Mouse (Mus musculus) testis, adult 2 months (tissue): ENCODE results near the gene Srsf7. TPM values are rescaled to one million over a fixed set of nuclear protein-coding genes. Genes with fewer than 3 reads are reported as not detected.
"Not testable (repeated sequence)": the region's sequence is repeated elsewhere in the genome, so short reads cannot be mapped to it uniquely, and the experiment has no call there.

Experiments used
- H3K27ac ChIP-seq: fragments of 200-500 bp; 2 replicates; pipeline ENCODE4 v1.5.1; 2012; ENCODE audit warnings: low read depth, low read length; ENCODE audit not compliant: control insufficient read depth, insufficient read depth
- H3K27me3 ChIP-seq: fragments of 200-500 bp; 2 replicates; pipeline ENCODE4 v1.6.1; 2012; ENCODE audit warnings: mild to moderate bottlenecking, low read length, moderate library complexity; ENCODE audit not compliant: control insufficient read depth, insufficient read depth
- H3K36me3 ChIP-seq: fragments of 200-500 bp; 2 replicates; pipeline ENCODE4 v1.6.1; 2012; ENCODE audit warnings: mild to moderate bottlenecking, low read length; ENCODE audit not compliant: control insufficient read depth, insufficient read depth
- H3K4me1 ChIP-seq: fragments of 200-500 bp; 2 replicates; pipeline ENCODE4 v1.6.1; 2012; ENCODE audit warnings: low read length; ENCODE audit not compliant: control insufficient read depth, insufficient read depth
- H3K4me3 ChIP-seq: fragments of 200-500 bp; 2 replicates; pipeline ENCODE4 v1.5.1; 2012; ENCODE audit warnings: low read depth, mild to moderate bottlenecking, low read length, moderate library complexity, mixed read lengths; ENCODE audit not compliant: control insufficient read depth
- CTCF ChIP-seq: fragments of 200-500 bp; IDR thresholded peaks from 2 replicates; pipeline ENCODE4 v1.5.1; 2012; ENCODE audit warnings: low read depth, mild to moderate bottlenecking, inconsistent platforms, low read length, moderate library complexity; ENCODE audit not compliant: control insufficient read depth, insufficient read depth, insufficient replicate concordance
- POLR2A ChIP-seq: fragments of 200-500 bp; IDR thresholded peaks from 2 replicates; pipeline ENCODE4 v1.6.1; 2012; ENCODE audit warnings: low read depth, mild to moderate bottlenecking, inconsistent platforms, low read length, moderate library complexity; ENCODE audit not compliant: control insufficient read depth
- polyA plus RNA-seq: library from polyadenylated mRNA; depleted of rRNA; stranded (reverse); fragments of >200 nt; gene quantifications from 2 replicates; pipeline ENCODE4 v1.2.3, GENCODE M21; 2012

Srsf7 gene
- polyA plus RNA-seq, 1 experiment = 79.8 TPM

GRCm38 (mm10) chr17:80223829-80224228 lies 16.7 kb upstream of the Srsf7 start:
- Histone ChIP-seq H3K27me3 (no peaks in the 10 kb centered on the region), H3K27ac (peak overlapping the region; percentile 63), H3K4me3 (peak overlapping the region; percentile 94), H3K4me1 (peaks cover 2% of the 10 kb centered on the region), H3K36me3 (no peaks in the 10 kb centered on the region)
- no peak for TF ChIP-seq CTCF
- no peak for TF ChIP-seq POLR2A

GRCm38 (mm10) chr17:80221890-80222628 lies 15.0 kb upstream of the Srsf7 start:
- peaks cover 2% of the 10 kb centered on the region for H3K4me1 ChIP-seq
- H3K27me3 ChIP-seq = no peaks in the 10 kb centered on the region
- no peaks in the 10 kb centered on the region for H3K36me3 ChIP-seq
- no peak overlapping the region for H3K27ac ChIP-seq
- TF ChIP-seq CTCF = no peak
- H3K4me3 ChIP-seq = no peak overlapping the region

GRCm38 (mm10) chr17:80221202-80221601 lies 14.1 kb upstream of the Srsf7 start:
- no peak overlapping the region for H3K4me3 ChIP-seq
- TF ChIP-seq POLR2A = no peak
- TF ChIP-seq CTCF = no peak
- no peaks in the 10 kb centered on the region for H3K27me3 ChIP-seq
- H3K4me1 ChIP-seq = peaks cover 2% of the 10 kb centered on the region
- H3K27ac ChIP-seq = no peak overlapping the region
- H3K36me3 ChIP-seq = no peaks in the 10 kb centered on the region

GRCm38 (mm10) chr17:80220131-80220530 lies 13.0 kb upstream of the Srsf7 start:
- TF ChIP-seq POLR2A = no peak
- TF ChIP-seq CTCF = no peak
- H3K27me3 ChIP-seq = no peaks in the 10 kb centered on the region
- H3K4me3 ChIP-seq = no peak overlapping the region
- no peaks in the 10 kb centered on the region for H3K36me3 ChIP-seq
- H3K27ac ChIP-seq = peak overlapping the region; percentile 43
- peaks cover 2% of the 10 kb centered on the region for H3K4me1 ChIP-seq

- H3K4me3 ChIP-seq, H3K4me1 ChIP-seq, H3K36me3 ChIP-seq, H3K27ac ChIP-seq, H3K27me3 ChIP-seq: not testable (repeated sequence)
Measured at GRCm38 (mm10) chr17:80213998-80214397, 6.9 kb upstream of the Srsf7 start.

- Histone ChIP-seq H3K27me3 (no peaks in the 10 kb centered on the region), H3K27ac (peak overlapping the region; percentile 99), H3K4me1 (no peaks in the 10 kb centered on the region), H3K36me3 (peaks cover 5% of the 10 kb centered on the region), H3K4me3 (peak overlapping the region; percentile 95)
- TF ChIP-seq POLR2A (no peak), CTCF (no peak)
Measured at GRCm38 (mm10) chr17:80206301-80206670, 821 bp downstream of the Srsf7 start.

- Histone ChIP-seq H3K36me3 (peaks cover 5% of the 10 kb centered on the region), H3K27me3 (no peaks in the 10 kb centered on the region), H3K4me1 (no peaks in the 10 kb centered on the region), H3K4me3 (peak overlapping the region; percentile 95), H3K27ac (no peak overlapping the region; the same call in 1 of the 2 replicates)
- TF ChIP-seq CTCF = no peak
- no peak for TF ChIP-seq POLR2A
Measured at GRCm38 (mm10) chr17:80205657-80206056, 1.4 kb downstream of the Srsf7 start.
